Mouse (Mus musculus) gastrocnemius, postnatal 25 days (tissue): ENCODE measurements around the gene 1700029F12Rik. TPM values are rescaled to one million over a fixed set of nuclear protein-coding genes. Genes with fewer than 3 reads are reported as not detected.

Experiments used
- total RNA-seq, 2 experiments: library from RNA; stranded (reverse); gene quantifications; 1 replicate in 1 of 2; 2 replicates in 1 of 2; pipeline ENCODE4 v1.2.3; 2021

1700029F12Rik gene
- total RNA-seq, 2 experiments from 2014 or later: not detected

Other genes starting within 250 kb of the 1700029F12Rik start
- gene Gcnt4, start 109.7 kb downstream of the 1700029F12Rik start, total RNA-seq: under 1 TPM; 0.08 TPM
- not detected for gene Fam169a, start 32.9 kb upstream of the 1700029F12Rik start, total RNA-seq
- gene Gm6169, start 64.9 kb upstream of the 1700029F12Rik start, total RNA-seq: 1 to 10 TPM in 1 of 2 experiments, not detected in 1; 7.6 TPM
- 10 to 100 TPM; 42.7 to 48.2 TPM for gene Gfm2, start 103.6 kb upstream of the 1700029F12Rik start, total RNA-seq
- 10 to 100 TPM; 45.0 to 47.4 TPM for gene Nsa2, start 103.6 kb upstream of the 1700029F12Rik start, total RNA-seq
- 1 to 10 TPM; 8.0 to 8.2 TPM for gene Hexb, start 164.0 kb upstream of the 1700029F12Rik start, total RNA-seq
- 1 to 10 TPM; 1.6 to 1.8 TPM for gene Enc1, start 206.7 kb upstream of the 1700029F12Rik start, total RNA-seq